Mouse (Mus musculus): Measurements from ENCODE around the gene Gata5. TPM values are rescaled to one million over a fixed set of nuclear protein-coding genes. Genes with fewer than 3 reads are reported as not detected.
A peak's percentile ranks its signal among the peaks of the same experiment; 100 is the strongest.

Gata5 gene
- total and polyA plus RNA-seq, 3 experiments: not detected

GRCm38 (mm10) chr2:180300771-180301170 lies 33.7 kb downstream of the Gata5 start:
- H3K9me3 ChIP-seq (replicated peaks; ENCODE audit: low read length): no peaks in the 10 kb centered on the region
- H3K36me3 ChIP-seq (replicated peaks in 1 of 2; ENCODE audit: control insufficient read depth in 1 of 2, insufficient read depth in 1 of 2, low read length in 1 of 2): no peaks in the 10 kb centered on the region
- no peak overlapping the region for H3K4me2 ChIP-seq (ENCODE audit: insufficient read depth, low read depth, poor library complexity, severe bottlenecking)
- H3K79me2 ChIP-seq (replicated peaks; ENCODE audit: control insufficient read depth, extremely low read depth, insufficient read depth, poor library complexity, severe bottlenecking): no peaks in the 10 kb centered on the region
- no peak overlapping the region for H3K9ac ChIP-seq (ENCODE audit: insufficient read depth, low read depth)
- dilution Hi-C loops (cut with MboI; ENCODE audit: extremely low pct_ligation_motif_present, extremely low pct_unique_long_range_greater_than_20kb, low sequenced_read_pairs) (no loop called here), in situ Hi-C loops (cut with MboI; ENCODE audit: low pct_ligation_motif_present, low pct_unique_long_range_greater_than_20kb, low sequenced_read_pairs) (no loop called here)
- H3K27ac ChIP-seq (ENCODE audit: insufficient read depth, low read depth): no peak overlapping the region
- peaks cover 7 to 31% of the 10 kb centered on the region in 2 experiments; a peak in 3 of 4 replicates for H3K4me1 ChIP-seq (ENCODE audit: control insufficient read depth in 1 of 2, insufficient read depth in 2 of 2)
- no peaks in the 10 kb centered on the region for H3K27me3 ChIP-seq (replicated peaks)
- TF ChIP-seq MAZ (IDR thresholded peaks at IDR 0.05; ENCODE audit: low read depth, low read length) (no peak), SMC3 (IDR thresholded peaks at IDR 0.05; ENCODE audit: low read depth, low read length) (no peak), CHD1 (IDR thresholded peaks at IDR 0.05; ENCODE audit: low read depth, low read length) (no peak), USF1 (IDR thresholded peaks at IDR 0.05; ENCODE audit: low read depth, low read length) (no peak), USF2 (conservative IDR thresholded peaks at IDR 0.05; ENCODE audit: low read depth, low read length) (no peak), MXI1 (IDR thresholded peaks at IDR 0.05; ENCODE audit: low read depth, low read length) (no peak), BHLHE40 (IDR thresholded peaks at IDR 0.05; ENCODE audit: low read depth, low read length) (no peak), ZMIZ1 (IDR thresholded peaks at IDR 0.05; ENCODE audit: low read depth, low read length) (no peak), EP300 (IDR thresholded peaks at IDR 0.05; ENCODE audit: low read length) (no peak), ZKSCAN1 (IDR thresholded peaks at IDR 0.05; ENCODE audit: borderline replicate concordance, low read depth, low read length) (no peak), PAX5 (IDR thresholded peaks at IDR 0.05; ENCODE audit: low read length) (no peak), NELFE (IDR thresholded peaks at IDR 0.05; ENCODE audit: low read depth, low read length) (no peak), NRF1 (IDR thresholded peaks at IDR 0.05; ENCODE audit: low read depth, low read length) (no peak), ZNF384 (IDR thresholded peaks at IDR 0.05; ENCODE audit: low read depth, low read length) (no peak)
- no peak for DNase-seq (ENCODE audit: extremely low read depth)
- no peak overlapping the region for H3K4me3 ChIP-seq (replicated peaks in 1 of 3; ENCODE audit: low read depth in 2 of 3, low read length in 2 of 3, poor library complexity in 1 of 3)

GRCm38 (mm10) chr2:180300252-180300651 lies 34.2 kb downstream of the Gata5 start:
- no peaks in the 10 kb centered on the region for H3K79me2 ChIP-seq (replicated peaks; ENCODE audit: control insufficient read depth, extremely low read depth, insufficient read depth, poor library complexity, severe bottlenecking)
- in situ Hi-C loops (cut with MboI; ENCODE audit: low pct_ligation_motif_present, low pct_unique_long_range_greater_than_20kb, low sequenced_read_pairs): no loop called here
- no peak overlapping the region for H3K4me2 ChIP-seq (ENCODE audit: insufficient read depth, low read depth, poor library complexity, severe bottlenecking)
- no peaks in the 10 kb centered on the region for H3K27me3 ChIP-seq (replicated peaks)
- peak; percentile 53 for DNase-seq (ENCODE audit: extremely low read depth)
- no peaks in the 10 kb centered on the region for H3K36me3 ChIP-seq (replicated peaks in 1 of 2; ENCODE audit: control insufficient read depth in 1 of 2, insufficient read depth in 1 of 2, low read length in 1 of 2)
- H3K4me3 ChIP-seq (replicated peaks in 1 of 3; ENCODE audit: low read depth in 2 of 3, low read length in 2 of 3, poor library complexity in 1 of 3): no peak overlapping the region
- H3K27ac ChIP-seq (ENCODE audit: insufficient read depth, low read depth): no peak overlapping the region
- H3K4me1 ChIP-seq (ENCODE audit: control insufficient read depth in 1 of 2, insufficient read depth in 2 of 2): peaks cover 6 to 26% of the 10 kb centered on the region in 2 experiments; a peak in 3 of 4 replicates
- H3K9me3 ChIP-seq (replicated peaks; ENCODE audit: low read length): no peaks in the 10 kb centered on the region
- dilution Hi-C loops (cut with MboI; ENCODE audit: extremely low pct_ligation_motif_present, extremely low pct_unique_long_range_greater_than_20kb, low sequenced_read_pairs): no loop called here
- no peak overlapping the region for H3K9ac ChIP-seq (ENCODE audit: insufficient read depth, low read depth)
- TF ChIP-seq EP300 (IDR thresholded peaks at IDR 0.05; ENCODE audit: low read length) (no peak), MYC (IDR thresholded peaks at IDR 0.05; ENCODE audit: low read depth, low read length) (no peak; the same call in 1 of the 2 replicates), MAFK (IDR thresholded peaks at IDR 0.05; ENCODE audit: insufficient replicate concordance, low read length) (peak; percentile 95), JUND (conservative IDR thresholded peaks at IDR 0.05; ENCODE audit: low read depth, low read length) (no peak), CHD1 (IDR thresholded peaks at IDR 0.05; ENCODE audit: low read depth, low read length) (no peak), GABPA (IDR thresholded peaks at IDR 0.05; ENCODE audit: insufficient replicate concordance, low read depth, low read length) (no peak), HCFC1 (IDR thresholded peaks at IDR 0.05; ENCODE audit: low read depth, low read length) (no peak), TCF12 (IDR thresholded peaks at IDR 0.05; ENCODE audit: low read depth, low read length) (no peak), ZMIZ1 (IDR thresholded peaks at IDR 0.05; ENCODE audit: low read depth, low read length) (no peak), MAX (IDR thresholded peaks at IDR 0.05; ENCODE audit: low read length) (no peak), TBP (conservative IDR thresholded peaks at IDR 0.05; ENCODE audit: low read depth, low read length) (no peak), BHLHE40 (IDR thresholded peaks at IDR 0.05; ENCODE audit: low read depth, low read length) (peak; percentile 43; the same call in 1 of the 2 replicates), ZNF384 (IDR thresholded peaks at IDR 0.05; ENCODE audit: low read depth, low read length) (no peak), MXI1 (IDR thresholded peaks at IDR 0.05; ENCODE audit: low read depth, low read length) (0 out of 2 replicates have a peak, but pooled peaks have one; percentile 40), E2F4 (IDR thresholded peaks at IDR 0.05; ENCODE audit: insufficient replicate concordance, low read depth, low read length) (no peak), NRF1 (IDR thresholded peaks at IDR 0.05; ENCODE audit: low read depth, low read length) (no peak), USF2 (conservative IDR thresholded peaks at IDR 0.05; ENCODE audit: low read depth, low read length) (no peak), CHD2 (IDR thresholded peaks at IDR 0.05; ENCODE audit: low read length) (no peak), RCOR1 (conservative IDR thresholded peaks at IDR 0.05; ENCODE audit: low read depth, low read length) (no peak), PAX5 (IDR thresholded peaks at IDR 0.05; ENCODE audit: low read length) (no peak), USF1 (IDR thresholded peaks at IDR 0.05; ENCODE audit: low read depth, low read length) (no peak), SIN3A (IDR thresholded peaks at IDR 0.05; ENCODE audit: low read length) (no peak), MAZ (IDR thresholded peaks at IDR 0.05; ENCODE audit: low read depth, low read length) (no peak), JUN (IDR thresholded peaks at IDR 0.05; ENCODE audit: insufficient read depth, low read depth, low read length) (no peak), NELFE (IDR thresholded peaks at IDR 0.05; ENCODE audit: low read depth, low read length) (no peak), ETS1 (conservative IDR thresholded peaks at IDR 0.05; ENCODE audit: low read depth, low read length) (peak; percentile 72), RAD21 (IDR thresholded peaks at IDR 0.05; ENCODE audit: low read depth, low read length) (no peak), SMC3 (IDR thresholded peaks at IDR 0.05; ENCODE audit: low read depth, low read length) (no peak), POLR2A (IDR thresholded peaks at IDR 0.05; ENCODE audit: low read depth, low read length) (no peak), CTCF (conservative IDR thresholded peaks at IDR 0.05 in 1 of 2, IDR thresholded peaks at IDR 0.05 in 1 of 2; ENCODE audit: low read depth in 2 of 2, low read length in 2 of 2) (no peak)
